Mouse (Mus musculus) CD4-positive, CD25-positive, alpha-beta regulatory T cell, adult 2 months (primary cell): ENCODE data around the gene Selenow.
A peak's percentile ranks its signal among the peaks of the same experiment; 100 is the strongest.

Source experiments
- DNase-seq: peaks from one replicate; pipeline ENCODE4 v3.0.0-alpha.2; 2012; ENCODE audit warnings: low read depth, low spot score

Selenow gene

GRCm38 (mm10) chr7:15922220-15922773 lies at the start of gene Selenow:
Gene Selenow (minus strand): TSS chr7:15922402.
- peak; percentile 96 for DNase-seq

- peak; percentile 35 for DNase-seq
Measured at GRCm38 (mm10) chr7:15969674-15970073, 47.5 kb upstream of the Selenow start.

GRCm38 (mm10) chr7:15968322-15968721 lies 46.1 kb upstream of the Selenow start:
- DNase-seq, result no peak

GRCm38 (mm10) chr7:15967312-15967711 lies 45.1 kb upstream of the Selenow start, which contains the start of gene Ehd2:
Gene Ehd2 (minus strand): TSS chr7:15967567.
- DNase-seq, result peak; percentile 79

- no peak for DNase-seq
Measured at GRCm38 (mm10) chr7:15966489-15966888, 44.3 kb upstream of the Selenow start.

- DNase-seq, result peak; percentile 1
Measured at GRCm38 (mm10) chr7:15963798-15964652, 41.8 kb upstream of the Selenow start.

DNA sequence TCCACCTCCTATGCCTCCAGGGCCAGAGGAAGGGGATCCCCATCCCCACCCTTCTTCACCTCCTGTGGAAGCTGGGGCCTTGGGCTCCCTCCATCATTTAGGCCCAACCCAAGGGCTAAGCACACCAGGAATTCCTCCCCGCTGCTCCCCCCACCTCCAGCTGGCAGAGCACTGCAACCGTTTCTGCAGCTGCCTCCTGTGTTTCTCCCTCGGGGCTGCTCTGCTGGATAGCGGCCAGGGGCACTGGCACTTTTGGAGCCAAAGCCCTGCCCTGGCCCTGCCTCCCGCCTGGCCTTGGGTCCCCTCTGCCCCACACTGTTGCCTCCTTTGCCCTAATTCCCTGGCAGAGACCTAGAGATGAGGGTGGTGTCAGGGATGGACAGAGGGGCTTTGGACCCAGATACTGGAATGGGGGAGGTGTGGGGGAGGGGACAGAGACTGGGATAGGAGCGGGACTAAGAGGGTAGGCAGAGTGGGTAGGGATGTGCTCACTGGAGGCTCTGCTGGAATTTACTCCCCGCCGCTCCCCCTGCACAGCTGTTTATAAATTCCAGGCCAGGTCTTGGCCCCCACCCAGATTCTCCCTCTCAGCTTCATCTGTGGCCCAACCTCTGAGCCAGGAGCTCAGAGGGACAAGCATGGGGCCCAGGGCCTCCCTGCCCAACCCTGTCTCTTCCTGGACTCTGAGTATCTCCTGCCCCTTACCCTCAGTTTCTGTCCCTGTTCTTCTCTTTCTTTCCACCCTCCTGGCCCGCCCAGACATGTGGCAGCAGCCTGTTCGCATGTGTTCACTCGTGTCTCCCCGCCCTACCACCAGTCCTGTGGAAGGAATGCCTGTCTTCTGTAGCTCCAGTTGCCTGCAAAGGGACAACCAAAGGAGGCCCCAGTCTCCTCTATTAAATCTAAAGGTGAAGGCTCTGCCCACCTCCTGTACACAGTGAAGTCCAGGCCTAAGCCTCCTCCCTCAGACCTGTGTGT lies 40.4 kb upstream of the Selenow start:
- DNase-seq, result no peak

DNA sequence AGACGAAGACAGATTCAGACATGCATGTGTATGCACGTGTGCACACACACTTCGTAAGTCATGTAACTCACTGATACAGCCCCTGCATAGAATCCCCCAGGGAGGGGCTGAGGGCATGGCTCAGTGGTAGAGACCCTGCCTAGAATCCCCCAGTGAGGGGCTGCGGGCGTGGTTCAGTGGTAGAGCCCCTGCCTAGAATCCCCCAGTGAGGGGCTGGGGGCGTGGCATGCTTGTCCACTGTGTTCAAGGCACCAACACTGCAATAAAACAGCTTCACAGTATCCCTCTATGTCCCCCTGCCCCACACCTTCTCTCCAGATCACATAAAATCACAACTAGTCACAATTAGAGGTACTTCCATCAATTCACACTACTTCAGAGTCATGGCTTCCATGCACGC lies 39.6 kb upstream of the Selenow start:
- DNase-seq, result no peak

GRCm38 (mm10) chr7:15961239-15961638 lies 39.0 kb upstream of the Selenow start:
- no peak for DNase-seq

- DNase-seq, result no peak
Measured at GRCm38 (mm10) chr7:15960691-15961090, 38.5 kb upstream of the Selenow start.

DNA sequence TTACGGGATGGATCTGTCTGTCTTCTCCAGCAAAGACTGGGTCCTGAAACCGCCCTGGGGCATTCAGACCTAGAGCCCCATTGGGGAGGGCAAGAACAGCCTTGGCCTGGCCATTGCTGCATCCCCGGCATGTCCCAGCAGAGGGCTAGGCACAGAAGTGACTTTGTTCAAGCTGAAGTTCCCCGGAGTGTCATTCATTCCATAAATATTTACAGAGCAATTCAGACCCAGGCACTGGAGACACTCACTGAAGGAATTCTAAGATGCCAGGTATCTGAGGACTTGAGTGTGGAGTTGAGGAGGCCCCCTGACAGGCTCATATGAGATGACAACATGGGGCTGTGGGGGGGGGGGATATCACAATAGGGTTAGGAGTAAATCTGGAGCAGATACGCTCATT lies 33.9 kb upstream of the Selenow start:
- no peak for DNase-seq

DNA sequence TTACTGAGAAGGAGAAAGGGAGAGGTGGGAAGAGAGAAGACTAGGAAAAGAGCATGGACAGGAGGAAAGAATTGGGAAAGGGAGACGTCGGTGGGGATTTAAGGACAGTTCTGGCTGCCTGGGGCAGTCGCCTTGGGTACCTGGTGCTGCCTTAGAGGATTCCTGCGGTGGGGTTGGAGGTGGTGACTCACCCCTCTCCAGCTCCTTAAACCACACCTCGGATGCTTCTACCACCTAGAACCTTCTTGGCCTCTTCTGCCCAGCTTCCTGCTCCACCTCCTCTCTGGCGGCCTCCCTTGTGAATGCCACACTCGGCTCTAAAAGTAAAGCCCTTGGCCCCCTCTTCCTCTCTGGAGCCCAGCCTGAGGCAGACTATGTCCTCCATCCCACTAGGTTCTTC lies 33.3 kb upstream of the Selenow start:
- no peak for DNase-seq

DNA sequence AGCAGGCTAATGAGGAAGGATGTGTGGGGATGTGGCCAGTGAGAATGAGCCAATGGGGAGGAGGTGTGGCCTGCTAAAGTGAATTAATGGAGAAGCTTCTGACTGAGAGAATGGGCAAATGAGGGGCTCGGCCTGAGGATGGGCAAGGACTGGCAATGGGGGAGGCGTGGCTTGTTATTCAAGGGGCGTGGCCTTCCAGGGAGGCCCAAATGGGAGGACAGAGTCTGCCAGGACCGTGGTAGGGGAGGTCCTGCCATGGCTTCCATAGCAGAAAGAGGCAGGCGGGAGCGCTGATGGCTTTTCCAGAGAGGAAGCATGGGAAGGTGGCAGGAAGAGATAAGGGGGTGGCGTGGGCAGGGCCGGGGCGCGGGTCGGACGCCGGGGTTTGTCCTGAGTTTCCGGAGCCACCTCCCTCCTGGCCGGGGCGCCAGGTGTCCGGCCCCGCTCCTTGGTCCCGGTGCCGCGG lies 32.8 kb upstream of the Selenow start:
- no peak for DNase-seq

DNA sequence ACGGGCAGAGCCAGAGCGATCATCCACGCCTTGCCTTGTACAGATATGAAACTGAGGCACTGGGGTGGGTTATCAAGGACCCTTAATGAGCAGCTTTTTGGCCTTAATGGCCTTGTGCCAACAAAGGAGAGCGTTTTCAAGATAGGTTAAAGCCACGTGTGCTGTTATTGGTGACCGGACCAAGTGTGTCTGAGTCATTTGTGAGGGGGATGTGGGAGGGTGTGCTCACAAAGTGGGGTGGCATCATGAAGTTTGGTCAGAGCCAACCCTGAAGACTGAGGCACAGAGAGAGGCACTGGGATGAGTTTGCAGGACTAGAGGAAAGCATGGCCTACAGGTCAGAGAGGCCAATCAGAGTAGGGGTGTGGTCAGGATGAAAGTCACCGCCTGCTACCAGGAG lies 32.2 kb upstream of the Selenow start:
- DNase-seq, result no peak

GRCm38 (mm10) chr7:15953307-15954074 lies 31.3 kb upstream of the Selenow start:
- DNase-seq, result peak; percentile 66

GRCm38 (mm10) chr7:15952416-15952815 lies 30.2 kb upstream of the Selenow start:
- DNase-seq, result no peak

- no peak for DNase-seq
Measured at GRCm38 (mm10) chr7:15950008-15950407, 27.8 kb upstream of the Selenow start.

DNA sequence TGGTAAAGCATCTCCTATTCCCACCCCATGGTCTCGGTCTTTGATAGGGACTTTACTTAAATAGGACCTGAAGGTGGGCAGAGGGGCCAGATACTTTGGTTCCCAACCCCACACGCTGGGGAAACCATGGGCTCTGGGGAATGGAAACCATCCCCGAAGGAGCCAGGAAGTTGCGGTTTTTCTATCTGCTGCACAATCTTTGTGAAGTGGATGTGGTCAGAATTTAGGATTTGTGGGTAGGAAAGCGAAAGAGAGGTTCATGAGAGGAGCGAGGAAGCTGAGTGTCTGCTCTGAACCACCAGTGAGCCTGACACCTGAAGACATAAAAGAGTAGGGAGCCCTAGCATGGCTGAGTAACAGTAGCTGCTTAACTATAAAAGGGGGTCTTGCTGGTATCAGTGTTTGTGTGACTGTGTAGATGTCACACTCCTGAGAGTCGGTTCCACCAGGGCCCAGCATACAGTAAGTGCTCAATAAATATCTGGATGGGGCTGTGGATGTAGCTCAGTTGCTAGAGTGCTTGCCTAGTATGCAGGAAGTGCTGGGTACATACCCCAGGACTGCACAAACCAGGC lies 27.1 kb upstream of the Selenow start:
- peak; percentile 60 for DNase-seq

DNA sequence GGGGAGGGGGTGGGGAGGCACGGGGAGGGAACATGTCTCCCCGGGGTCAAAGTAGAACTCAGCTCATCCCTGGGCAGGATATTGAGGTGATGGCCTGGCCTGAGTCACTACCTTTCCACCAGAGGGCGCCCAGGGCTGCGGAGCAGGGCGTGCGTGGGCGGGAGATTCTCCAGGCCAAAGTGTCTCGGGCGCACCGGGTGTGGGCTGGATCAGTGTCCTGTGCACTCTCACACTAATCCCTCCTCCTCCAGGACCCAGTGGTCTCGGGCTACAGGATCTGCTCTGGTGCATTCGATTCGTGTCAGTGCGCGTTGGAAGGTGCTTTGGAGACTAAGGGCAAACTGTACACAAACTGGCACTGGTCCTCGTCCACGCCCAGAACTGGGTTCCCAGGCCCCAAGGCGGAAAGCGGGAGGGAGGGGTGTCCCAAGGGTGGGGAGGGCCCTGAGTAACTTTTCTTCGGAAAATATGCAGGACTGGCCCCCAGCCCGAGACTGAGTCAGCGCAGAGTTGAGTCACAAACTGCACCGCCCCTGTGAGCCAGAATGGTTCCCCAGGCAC lies 26.3 kb upstream of the Selenow start:
- peak; percentile 92 for DNase-seq

GRCm38 (mm10) chr7:15947653-15948260 lies 25.6 kb upstream of the Selenow start:
- no peak for DNase-seq
